Mouse (Mus musculus): ENCODE data around the gene Pgam2.

GRCm38 (mm10) chr11:5795706-5796105 is 7.8 kb downstream of the Pgam2 start:
- TF ChIP-seq POLR2A (IDR thresholded peaks at IDR 0.05; ENCODE audit: borderline replicate concordance, insufficient read depth, low read length) (no peak), CTCF (IDR thresholded peaks at IDR 0.05; ENCODE audit: borderline replicate concordance, insufficient read depth, low read depth, low read length) (no peak)

Data from cerebellum, adult 2 months (tissue).